Mouse (Mus musculus): ENCODE measurements around the gene Vcl. TPM values are rescaled to one million over a fixed set of nuclear protein-coding genes. Genes with fewer than 3 reads are reported as not detected.

Gene Vcl
- 2.1 and 2.6 TPM in 2 replicates for total RNA-seq (2012; rRNA removed)
- 3.9 and 4.6 TPM in 2 replicates for total RNA-seq (2014; rRNA removed)
- 4.5 and 7.1 TPM in 2 replicates for polyA plus RNA-seq (2012; ENCODE audit: insufficient read length, low read depth)

DNA sequence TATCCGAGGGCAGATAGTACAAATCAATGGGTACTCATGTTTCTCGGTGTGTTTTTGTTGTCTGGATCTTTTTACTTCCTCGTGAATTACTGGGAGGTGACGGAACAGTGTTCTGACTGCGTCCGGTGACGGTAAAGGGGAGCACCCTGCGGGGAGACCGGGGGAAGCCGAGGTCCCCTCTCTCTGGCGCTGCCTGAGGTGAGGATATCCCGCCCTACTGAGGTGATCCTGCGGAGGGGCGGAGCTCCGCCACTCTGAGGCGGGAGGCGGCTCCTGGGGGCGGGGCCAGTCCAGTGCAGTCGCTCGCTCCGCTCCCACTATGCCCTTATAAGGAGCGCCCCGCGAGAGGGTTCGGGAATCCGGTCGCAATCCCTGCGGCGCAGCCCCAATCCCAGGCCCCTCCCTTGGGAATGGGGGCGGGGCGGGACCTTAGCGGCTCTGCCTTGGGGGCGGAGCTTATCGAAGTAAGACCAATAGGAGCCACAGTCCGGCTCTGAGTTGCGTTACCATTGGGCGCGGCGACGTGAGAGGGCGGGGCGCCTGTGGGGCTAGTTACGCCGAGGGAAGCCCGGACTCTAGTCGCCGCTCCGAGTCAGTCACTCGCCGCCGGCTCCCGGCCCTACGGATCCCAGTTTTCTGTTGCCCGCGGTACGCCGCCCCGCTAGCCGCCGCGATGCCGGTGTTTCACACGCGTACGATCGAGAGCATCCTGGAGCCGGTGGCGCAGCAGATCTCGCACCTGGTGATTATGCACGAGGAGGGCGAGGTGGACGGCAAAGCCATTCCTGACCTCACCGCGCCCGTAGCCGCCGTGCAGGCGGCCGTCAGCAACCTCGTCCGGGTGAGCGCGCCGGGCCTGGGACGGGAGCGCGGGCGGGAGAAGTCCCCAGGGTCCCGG lies at the start of gene Vcl:
TSS of gene Vcl (plus strand) at position 551 of the 898 bp plus-strand sequence.
- dilution Hi-C loops (cut with MboI; ENCODE audit: extremely low pct_ligation_motif_present, extremely low pct_unique_long_range_greater_than_20kb, low sequenced_read_pairs): no loop called here
- DNase-seq (ENCODE audit: extremely low read depth): peak; percentile 94
- in situ Hi-C loops (cut with MboI; ENCODE audit: low pct_ligation_motif_present, low pct_unique_long_range_greater_than_20kb, low sequenced_read_pairs): no loop called here
- peak within 1 kb of the TSS; percentile 60 to 72 (median 61) for H3K4me3 ChIP-seq (replicated peaks in 1 of 3; ENCODE audit: low read depth in 2 of 3, low read length in 2 of 3, poor library complexity in 1 of 3)
- H3K79me2 ChIP-seq (replicated peaks; ENCODE audit: control insufficient read depth, extremely low read depth, insufficient read depth, poor library complexity, severe bottlenecking): no peaks in the 10 kb centered on the region
- H3K27me3 ChIP-seq (replicated peaks): peaks cover 8% of the 10 kb centered on the region
- H3K9me3 ChIP-seq (replicated peaks; ENCODE audit: low read length): peaks cover 6% of the 10 kb centered on the region
- peak within 1 kb of the TSS; percentile 14 for H3K9ac ChIP-seq (ENCODE audit: insufficient read depth, low read depth)
- TF ChIP-seq MYC (IDR thresholded peaks at IDR 0.05; ENCODE audit: low read depth, low read length) (no peak), POLR2A (IDR thresholded peaks at IDR 0.05; ENCODE audit: low read depth, low read length) (peak; percentile 72), BHLHE40 (IDR thresholded peaks at IDR 0.05; ENCODE audit: low read depth, low read length) (no peak), MXI1 (IDR thresholded peaks at IDR 0.05; ENCODE audit: low read depth, low read length) (no peak), TCF12 (IDR thresholded peaks at IDR 0.05; ENCODE audit: low read depth, low read length) (no peak), SMC3 (IDR thresholded peaks at IDR 0.05; ENCODE audit: low read depth, low read length) (no peak), ETS1 (conservative IDR thresholded peaks at IDR 0.05; ENCODE audit: low read depth, low read length) (0 out of 2 replicates have a peak, but pooled peaks have one; percentile 14), NELFE (IDR thresholded peaks at IDR 0.05; ENCODE audit: low read depth, low read length) (no peak), ZMIZ1 (IDR thresholded peaks at IDR 0.05; ENCODE audit: low read depth, low read length) (no peak), HCFC1 (IDR thresholded peaks at IDR 0.05; ENCODE audit: low read depth, low read length) (no peak), MAFK (IDR thresholded peaks at IDR 0.05; ENCODE audit: insufficient replicate concordance, low read length) (no peak), USF1 (IDR thresholded peaks at IDR 0.05; ENCODE audit: low read depth, low read length) (no peak), ZKSCAN1 (IDR thresholded peaks at IDR 0.05; ENCODE audit: borderline replicate concordance, low read depth, low read length) (no peak), MEF2A (IDR thresholded peaks at IDR 0.05; ENCODE audit: borderline replicate concordance, low read depth, low read length) (no peak), UBTF (IDR thresholded peaks at IDR 0.05; ENCODE audit: low read depth, low read length) (peak; percentile 77; the same call in 1 of the 2 replicates), RAD21 (IDR thresholded peaks at IDR 0.05; ENCODE audit: low read depth, low read length) (no peak), RCOR1 (conservative IDR thresholded peaks at IDR 0.05; ENCODE audit: low read depth, low read length) (no peak), CTCF (conservative IDR thresholded peaks at IDR 0.05 in 1 of 2, IDR thresholded peaks at IDR 0.05 in 1 of 2; ENCODE audit: low read depth in 2 of 2, low read length in 2 of 2) (no peak), MAZ (IDR thresholded peaks at IDR 0.05; ENCODE audit: low read depth, low read length) (no peak), IRF4 (IDR thresholded peaks at IDR 0.05; ENCODE audit: low read depth, low read length) (no peak), PAX5 (IDR thresholded peaks at IDR 0.05; ENCODE audit: low read length) (no peak), ZNF384 (IDR thresholded peaks at IDR 0.05; ENCODE audit: low read depth, low read length) (no peak), SIN3A (IDR thresholded peaks at IDR 0.05; ENCODE audit: low read length) (no peak), ZC3H11A (IDR thresholded peaks at IDR 0.05; ENCODE audit: low read depth, low read length) (no peak), MAX (IDR thresholded peaks at IDR 0.05; ENCODE audit: low read length) (no peak), ELF1 (IDR thresholded peaks at IDR 0.05; ENCODE audit: low read depth, low read length) (no peak), E2F4 (IDR thresholded peaks at IDR 0.05; ENCODE audit: insufficient replicate concordance, low read depth, low read length) (no peak), TBP (conservative IDR thresholded peaks at IDR 0.05; ENCODE audit: low read depth, low read length) (peak; percentile 43; the same call in 1 of the 2 replicates), CHD2 (IDR thresholded peaks at IDR 0.05; ENCODE audit: low read length) (no peak), NRF1 (IDR thresholded peaks at IDR 0.05; ENCODE audit: low read depth, low read length) (no peak), EP300 (IDR thresholded peaks at IDR 0.05; ENCODE audit: low read length) (no peak)
- peaks cover 2 to 24% of the 10 kb centered on the region in 2 experiments; a peak in 2 of 4 replicates for H3K4me1 ChIP-seq (ENCODE audit: control insufficient read depth in 1 of 2, insufficient read depth in 2 of 2)
- no peak within 1 kb of the TSS for H3K27ac ChIP-seq (ENCODE audit: insufficient read depth, low read depth)
- H3K4me2 ChIP-seq (ENCODE audit: insufficient read depth, low read depth, poor library complexity, severe bottlenecking): peak within 1 kb of the TSS; percentile 88
- H3K36me3 ChIP-seq (replicated peaks in 1 of 2; ENCODE audit: control insufficient read depth in 1 of 2, insufficient read depth in 1 of 2, low read length in 1 of 2): no peaks in the 10 kb centered on the region

All from CH12.LX (cell line).